Mouse (Mus musculus) G1E (cell line): ENCODE data around the gene Mob3a.

Experiments used
- CTCF ChIP-seq: IDR thresholded peaks from 2 replicates; pipeline ENCODE4 v1.5.1; 2012; ENCODE audit warnings: low read depth, low read length, inconsistent platforms, mixed read lengths
- GATA1 ChIP-seq: IDR thresholded peaks from 2 replicates; pipeline ENCODE4 v1.6.1; 2012; ENCODE audit warnings: borderline replicate concordance, low read length, inconsistent platforms, mixed read lengths
- POLR2AphosphoS5 ChIP-seq: IDR thresholded peaks from 2 replicates; pipeline ENCODE4 v1.6.1; 2012; ENCODE audit warnings: low read depth, low read length, inconsistent platforms; ENCODE audit not compliant: insufficient replicate concordance

DNA sequence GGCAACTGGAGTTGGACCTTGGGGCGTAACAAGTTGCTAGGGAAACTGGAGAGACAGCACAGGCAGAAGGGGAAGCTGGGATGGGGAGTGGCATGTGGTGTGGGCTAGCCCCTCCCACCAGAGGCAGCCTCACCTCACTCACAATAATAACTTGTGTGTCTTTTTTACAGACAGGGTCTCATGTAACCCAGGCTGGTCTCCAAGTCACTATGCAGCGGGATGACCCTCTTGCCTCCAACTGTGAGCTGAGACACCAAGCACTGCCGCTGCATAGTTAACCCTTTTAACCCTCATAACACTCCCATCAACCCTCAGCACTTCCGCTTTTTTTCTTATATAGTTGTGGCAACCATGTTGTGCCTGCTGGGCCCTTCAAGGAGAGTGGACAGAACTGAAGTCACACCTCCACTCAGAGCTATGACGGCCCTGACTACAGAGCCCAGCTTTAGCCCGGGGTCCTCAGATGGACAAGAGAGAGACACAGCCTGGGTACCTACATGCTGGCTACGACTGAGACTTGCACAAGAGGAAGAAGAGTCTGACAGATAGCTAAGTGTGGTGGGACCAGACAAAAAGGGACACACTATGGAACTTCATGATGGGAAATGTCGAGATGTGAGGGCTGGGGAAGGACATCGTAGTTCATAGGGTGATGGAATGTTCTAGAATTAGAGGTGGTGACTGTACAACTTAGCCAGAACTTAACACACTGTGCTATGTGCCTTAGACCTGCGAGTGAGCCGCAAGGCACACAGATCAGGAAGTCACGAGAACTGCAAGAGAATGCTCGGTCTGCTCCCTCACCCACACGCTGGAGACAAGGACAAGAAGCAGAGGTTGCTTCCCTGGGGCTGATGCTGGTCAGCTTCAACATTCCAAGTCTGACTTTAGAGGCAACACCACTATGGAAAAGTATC lies 9.3 kb downstream of the Mob3a start:
- TF ChIP-seq CTCF, result no peak
- no peak for TF ChIP-seq GATA1
- TF ChIP-seq POLR2AphosphoS5, result no peak
